Mouse (Mus musculus): ENCODE data around the gene Cat.
A peak's percentile ranks its signal among the peaks of the same experiment; 100 is the strongest.

Gene Cat

GRCm38 (mm10) chr2:103484617-103485401 lies at the start of gene Cat:
Gene Cat (minus strand): TSS chr2:103485160.
- peak; percentile 86 to 90 for DNase-seq

GRCm38 (mm10) chr2:103525596-103525995 lies 40.6 kb upstream of the Cat start:
- no peak for DNase-seq

GRCm38 (mm10) chr2:103516472-103516871 lies 31.5 kb upstream of the Cat start:
- no peak for DNase-seq

GRCm38 (mm10) chr2:103515513-103516180 lies 30.7 kb upstream of the Cat start:
- no peak for DNase-seq

GRCm38 (mm10) chr2:103512066-103512795 lies 27.3 kb upstream of the Cat start:
- no peak for DNase-seq

- DNase-seq: no peak
These were observed 26.7 kb upstream of the Cat start for GRCm38 (mm10) chr2:103511631-103512030.

- DNase-seq: no peak
These were observed 26.1 kb upstream of the Cat start for GRCm38 (mm10) chr2:103511042-103511441.

- DNase-seq: no peak
These were observed 22.7 kb upstream of the Cat start for GRCm38 (mm10) chr2:103507651-103508050.

- DNase-seq: no peak
These were observed 21.0 kb upstream of the Cat start for GRCm38 (mm10) chr2:103505956-103506355.

- DNase-seq: no peak
These were observed 19.5 kb upstream of the Cat start for GRCm38 (mm10) chr2:103504463-103504862.

- DNase-seq: no peak
These were observed 15.8 kb upstream of the Cat start for GRCm38 (mm10) chr2:103500769-103501168.

- DNase-seq: peak; percentile 41 to 54
These were observed 10.9 kb upstream of the Cat start for GRCm38 (mm10) chr2:103495633-103496418.

GRCm38 (mm10) chr2:103493827-103494226 lies 8.9 kb upstream of the Cat start:
- DNase-seq: no peak

- DNase-seq: no peak
These were observed 7.6 kb upstream of the Cat start for GRCm38 (mm10) chr2:103492526-103492925.

- DNase-seq: no peak
These were observed 907 bp downstream of the Cat start for GRCm38 (mm10) chr2:103483986-103484520.

GRCm38 (mm10) chr2:103483289-103483985 lies 1.5 kb downstream of the Cat start:
- peak; percentile 4 to 6 for DNase-seq

GRCm38 (mm10) chr2:103481314-103482231 lies 3.4 kb downstream of the Cat start:
- no peak for DNase-seq

- DNase-seq: no peak
These were observed 4.1 kb downstream of the Cat start for GRCm38 (mm10) chr2:103480871-103481270.

- DNase-seq: no peak
These were observed 4.7 kb downstream of the Cat start for GRCm38 (mm10) chr2:103480240-103480639.

- DNase-seq: no peak
These were observed 6.6 kb downstream of the Cat start for GRCm38 (mm10) chr2:103478326-103478725.

GRCm38 (mm10) chr2:103477456-103477855 lies 7.5 kb downstream of the Cat start:
- no peak for DNase-seq

All from B cell, adult 2 months (primary cell).